Mouse (Mus musculus) neural tube, embryonic 11.5 days (tissue): ENCODE data around the gene Tas2r116. TPM values are rescaled to one million over a fixed set of nuclear protein-coding genes. Genes with fewer than 3 reads are reported as not detected.

Experiments
- ATAC-seq: fragments of 200-750 bp; cut with Nextera tagmentation; 2 replicates; pipeline ENCODE4 v1.8.0; 2017; ENCODE audit warnings: moderate number of reproducible peaks, mild to moderate bottlenecking, moderate TSS enrichment, moderate library complexity; ENCODE audit not compliant: insufficient read depth, low FRiP score, low TSS enrichment
- DNase-seq: peaks from one replicate; pipeline ENCODE4 v3.0.0-alpha.2; 2015; ENCODE audit warnings: low spot score
- H3K27ac ChIP-seq: fragments of 300-500 bp; sonication (generic); 2 replicates; pipeline ENCODE4 v1.5.1; 2014; ENCODE audit warnings: low read depth, mild to moderate bottlenecking, low read length
- H3K27me3 ChIP-seq: fragments of 300-500 bp; sonication (generic); 2 replicates; pipeline ENCODE4 v1.6.1; 2014; ENCODE audit warnings: mild to moderate bottlenecking, low read length, mixed read lengths; ENCODE audit not compliant: control insufficient read depth, insufficient read depth
- H3K36me3 ChIP-seq: fragments of 300-500 bp; sonication (generic); 2 replicates; pipeline ENCODE4 v1.6.1; 2014; ENCODE audit warnings: mild to moderate bottlenecking, low read length, moderate library complexity, mixed read lengths; ENCODE audit not compliant: control insufficient read depth, insufficient read depth
- H3K4me1 ChIP-seq: fragments of 300-500 bp; sonication (generic); 2 replicates; pipeline ENCODE4 v1.6.1; 2014; ENCODE audit warnings: low read length, mixed read lengths; ENCODE audit not compliant: control insufficient read depth, insufficient read depth
- H3K4me2 ChIP-seq: fragments of 300-500 bp; sonication (generic); 2 replicates; pipeline ENCODE4 v1.6.1; 2014; ENCODE audit warnings: low read depth, mild to moderate bottlenecking, moderate library complexity
- H3K4me3 ChIP-seq: fragments of 300-500 bp; sonication (generic); 2 replicates; pipeline ENCODE4 v1.5.1; 2014; ENCODE audit warnings: low read depth, low read length
- H3K9ac ChIP-seq: fragments of 300-500 bp; sonication (generic); 2 replicates; pipeline ENCODE4 v1.6.1; 2014; ENCODE audit warnings: mild to moderate bottlenecking, low read length
- H3K9me3 ChIP-seq: fragments of 300-500 bp; sonication (generic); 2 replicates; pipeline ENCODE4 v1.6.1; 2016; ENCODE audit warnings: low read length; ENCODE audit not compliant: control insufficient read depth
- WGBS: fragments of 180-500 bp; shearing (Covaris S2); extraction: QIAGEN DNeasy Blood & Tissue Kit; methylation state at CpG from one replicate; pipeline ENCODE4 v1.1.7; 2014; 5-methylcytosine and 5-hydroxymethylcytosine counted together
- polyA plus RNA-seq: library from polyadenylated mRNA; unstranded; fragments of >200 nt; fragmentation: Nextera tagmentation; extraction: Ambion mirVana; gene quantifications from 2 replicates; pipeline ENCODE4 v1.2.1, GENCODE M21; 2014

Tas2r116 gene
- polyA plus RNA-seq: not detected in 2 replicates

DNA sequence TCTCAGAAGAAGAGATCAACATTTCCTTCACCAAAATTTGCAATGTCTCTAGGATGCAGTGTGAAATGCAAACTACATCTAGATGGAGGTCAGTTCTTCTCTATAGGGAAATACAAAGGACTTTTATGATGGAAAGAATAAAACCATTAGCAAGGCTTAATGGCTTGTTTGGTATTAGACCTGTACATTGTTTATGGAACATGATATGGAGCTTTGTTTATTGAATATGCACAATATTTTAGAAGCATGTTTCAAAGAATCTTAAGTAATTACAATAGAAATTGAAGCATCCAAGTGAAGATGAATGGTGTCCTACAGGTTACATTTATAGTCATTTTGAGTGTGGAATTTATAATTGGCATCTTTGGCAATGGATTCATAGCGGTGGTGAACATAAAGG is at the start of gene Tas2r116:
Tas2r116 (plus strand) TSS at position 301 of the 400 bp plus-strand sequence.
- DNase-seq (no peak), ATAC-seq (no peak)
- Histone ChIP-seq H3K4me1 (no peaks in the 10 kb centered on the region), H3K36me3 (no peaks in the 10 kb centered on the region), H3K4me3 (no peak within 1 kb of the TSS), H3K27ac (no peak within 1 kb of the TSS), H3K4me2 (no peak within 1 kb of the TSS), H3K9me3 (no peaks in the 10 kb centered on the region), H3K9ac (no peak within 1 kb of the TSS), H3K27me3 (no peaks in the 10 kb centered on the region)
- 72% methylated on average over 1 of the region's 1 CpGs for WGBS

DNA sequence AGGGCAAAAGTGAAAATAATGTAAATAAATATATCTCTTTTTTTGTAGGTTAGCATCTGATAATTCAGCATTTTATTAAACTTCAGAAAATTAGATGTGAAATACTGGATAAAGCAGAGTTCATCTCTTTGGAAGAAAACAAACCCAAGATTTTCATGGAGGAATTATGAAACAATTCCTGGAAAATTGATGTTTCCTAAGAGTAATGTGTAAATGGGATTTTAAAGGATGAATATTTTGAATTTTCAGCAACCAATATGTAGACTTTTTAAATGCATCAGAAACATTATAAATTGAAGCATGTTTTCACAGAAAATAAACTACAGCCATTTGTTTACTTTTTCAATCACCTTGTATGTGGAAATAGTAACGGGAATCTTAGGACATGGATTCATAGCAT is 8.4 kb upstream of the Tas2r116 start, which contains the start of gene Tas2r123:
Tas2r123 (plus strand) TSS at position 301 of the 400 bp plus-strand sequence.
- Histone ChIP-seq H3K27me3 (no peaks in the 10 kb centered on the region), H3K9ac (no peak within 1 kb of the TSS), H3K9me3 (no peaks in the 10 kb centered on the region), H3K4me2 (no peak within 1 kb of the TSS), H3K27ac (no peak within 1 kb of the TSS), H3K4me3 (no peak within 1 kb of the TSS), H3K36me3 (no peaks in the 10 kb centered on the region), H3K4me1 (no peaks in the 10 kb centered on the region)
- ATAC-seq (no peak), DNase-seq (no peak)
- 85% methylated on average over 1 of the region's 1 CpGs for WGBS

DNA sequence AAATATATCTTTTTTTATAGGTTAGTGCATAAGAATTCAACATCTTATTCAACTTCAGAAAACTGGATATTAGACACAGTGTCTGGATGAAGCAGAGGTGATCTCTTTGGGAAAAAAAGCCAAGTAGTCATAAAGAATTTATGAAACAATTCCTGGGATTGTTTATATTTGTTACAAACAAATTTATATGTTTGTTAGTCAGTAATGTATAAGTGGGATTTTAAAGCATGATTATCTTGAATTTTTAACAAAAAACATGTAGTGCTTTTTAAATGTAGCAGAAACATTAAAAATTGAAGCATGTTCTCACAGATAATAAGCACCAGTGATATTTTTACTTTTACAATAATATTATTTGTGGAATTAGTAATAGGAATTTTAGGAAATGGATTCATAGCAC is 12.5 kb downstream of the Tas2r116 start, which contains the start of gene Tas2r110:
Tas2r110 (plus strand) TSS at position 301 of the 400 bp plus-strand sequence.
- Histone ChIP-seq H3K9me3 (no peaks in the 10 kb centered on the region), H3K9ac (no peak within 1 kb of the TSS), H3K36me3 (no peaks in the 10 kb centered on the region), H3K4me1 (no peaks in the 10 kb centered on the region), H3K27ac (no peak within 1 kb of the TSS), H3K4me2 (no peak within 1 kb of the TSS), H3K27me3 (no peaks in the 10 kb centered on the region), H3K4me3 (no peak within 1 kb of the TSS)
- ATAC-seq (no peak), DNase-seq (no peak)

DNA sequence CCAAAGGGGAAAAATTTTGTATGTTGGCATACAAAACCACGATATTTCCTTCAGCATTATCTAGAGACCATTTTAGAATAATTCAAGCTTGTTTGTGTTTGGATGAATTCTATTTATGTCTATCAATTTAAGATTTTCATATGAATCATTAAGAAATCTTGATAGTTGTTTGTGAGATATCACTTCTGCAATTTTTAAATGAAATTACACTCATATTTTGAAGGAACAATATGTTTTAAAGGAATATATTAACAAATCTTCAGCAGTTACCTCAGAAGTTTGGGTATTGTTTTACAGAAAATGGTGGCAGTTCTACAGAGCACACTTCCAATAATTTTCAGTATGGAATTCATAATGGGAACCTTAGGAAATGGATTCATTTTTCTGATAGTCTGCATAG is 37.5 kb downstream of the Tas2r116 start, which contains the start of gene Tas2r113:
Tas2r113 (plus strand) TSS at position 301 of the 400 bp plus-strand sequence.
- 82% methylated on average over 1 of the region's 1 CpGs for WGBS
- no peak within 1 kb of the TSS for H3K4me2 ChIP-seq
- ATAC-seq: no peak
- H3K9ac ChIP-seq: no peak within 1 kb of the TSS
- no peak within 1 kb of the TSS for H3K4me3 ChIP-seq
- no peaks in the 10 kb centered on the region for H3K36me3 ChIP-seq
- H3K9me3 ChIP-seq: no peaks in the 10 kb centered on the region
- H3K4me1 ChIP-seq: no peaks in the 10 kb centered on the region
- H3K27ac ChIP-seq: no peak within 1 kb of the TSS
- no peaks in the 10 kb centered on the region for H3K27me3 ChIP-seq
- no peak for DNase-seq

Other genes starting within 250 kb of the Tas2r116 start
- gene A630073D07Rik, start 203.9 kb upstream of the Tas2r116 start, polyA plus RNA-seq: not detected in 2 replicates
- gene Tas2r120, start 198.5 kb upstream of the Tas2r116 start, polyA plus RNA-seq: not detected in 2 replicates
- not detected in 2 replicates for gene Tas2r121, start 154.4 kb upstream of the Tas2r116 start, polyA plus RNA-seq
- gene Tas2r122, start 143.5 kb upstream of the Tas2r116 start, polyA plus RNA-seq: not detected in 2 replicates
- gene Tas2r115, start 117.4 kb upstream of the Tas2r116 start, polyA plus RNA-seq: not detected in 2 replicates
- gene Tas2r124, start 100.7 kb upstream of the Tas2r116 start, polyA plus RNA-seq: not detected in 2 replicates
- gene Tas2r102, start 93.3 kb upstream of the Tas2r116 start, polyA plus RNA-seq: not detected in 2 replicates
- gene Tas2r136, start 77.3 kb upstream of the Tas2r116 start, polyA plus RNA-seq: not detected in 2 replicates
- gene Tas2r117, start 52.6 kb upstream of the Tas2r116 start, polyA plus RNA-seq: not detected in 2 replicates
- gene Tas2r123, start 8.3 kb upstream of the Tas2r116 start, polyA plus RNA-seq: not detected in 2 replicates
- not detected in 2 replicates for gene Tas2r110, start 12.6 kb downstream of the Tas2r116 start, polyA plus RNA-seq
- not detected in 2 replicates for gene Tas2r113, start 37.6 kb downstream of the Tas2r116 start, polyA plus RNA-seq
- gene Tas2r125, start 54.2 kb downstream of the Tas2r116 start, polyA plus RNA-seq: not detected in 2 replicates
- gene Tas2r129, start 95.7 kb downstream of the Tas2r116 start, polyA plus RNA-seq: not detected in 2 replicates
- not detected in 2 replicates for gene Tas2r131, start 102.5 kb downstream of the Tas2r116 start, polyA plus RNA-seq
- gene Tas2r109, start 125.5 kb downstream of the Tas2r116 start, polyA plus RNA-seq: not detected in 2 replicates
- gene Tas2r103, start 181.7 kb downstream of the Tas2r116 start, polyA plus RNA-seq: not detected in 2 replicates
- not detected in 2 replicates for gene Tas2r140, start 200.4 kb downstream of the Tas2r116 start, polyA plus RNA-seq
- gene Smim10l1, start 249.5 kb downstream of the Tas2r116 start, polyA plus RNA-seq: 80.2 and 80.3 TPM in 2 replicates